Mouse (Mus musculus): Measurements from ENCODE around the gene Palm2. TPM values are rescaled to one million over a fixed set of nuclear protein-coding genes. Genes with fewer than 3 reads are reported as not detected.

Palm2 gene
- polyA plus RNA-seq, 1 experiment from 2014 or later: 2.7 TPM

DNA sequence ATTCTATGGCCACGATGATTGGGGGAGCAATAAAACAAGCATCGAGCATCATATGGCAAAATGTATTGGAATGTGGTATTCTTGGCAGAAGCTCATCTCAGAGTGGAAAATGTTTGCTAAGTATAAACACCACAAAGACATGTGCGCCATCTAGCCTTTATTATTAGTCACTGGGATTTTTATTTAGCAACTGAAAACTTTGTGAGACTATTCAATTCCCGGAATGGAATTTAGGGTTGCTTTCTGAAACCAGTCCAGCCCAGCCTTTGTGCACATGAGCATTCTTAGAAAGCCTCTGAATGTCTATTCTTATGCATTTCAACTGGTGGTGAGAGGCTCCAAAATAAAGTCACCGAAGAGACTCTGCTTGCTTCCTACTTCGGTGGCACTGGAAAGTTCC lies 55.8 kb downstream of the Palm2 start:
- H3K36me3 ChIP-seq (ENCODE audit: control insufficient read depth, insufficient read depth, low read length): no peaks in the 10 kb centered on the region
- H3K27me3 ChIP-seq (replicated peaks; ENCODE audit: control insufficient read depth, insufficient read depth, low read length): no peaks in the 10 kb centered on the region
- WGBS: 61% methylated on average over 6 of the region's 6 CpGs
- H3K27ac ChIP-seq (ENCODE audit: low read length): peak overlapping the region; percentile 34; the same call in 1 of the 2 replicates
- no peak overlapping the region for H3K4me2 ChIP-seq (ENCODE audit: low read depth, low read length)
- ATAC-seq: no peak
- no peaks in the 10 kb centered on the region for H3K9me3 ChIP-seq (ENCODE audit: control insufficient read depth, low read length)
- H3K9ac ChIP-seq (ENCODE audit: low read depth, low read length): no peak overlapping the region
- H3K4me1 ChIP-seq (ENCODE audit: control insufficient read depth, insufficient read depth, low read length): 0 out of 2 replicates have a peak, but pooled peaks cover 2% of the 10 kb centered on the region
- H3K4me3 ChIP-seq (ENCODE audit: low read length): no peak overlapping the region

DNA sequence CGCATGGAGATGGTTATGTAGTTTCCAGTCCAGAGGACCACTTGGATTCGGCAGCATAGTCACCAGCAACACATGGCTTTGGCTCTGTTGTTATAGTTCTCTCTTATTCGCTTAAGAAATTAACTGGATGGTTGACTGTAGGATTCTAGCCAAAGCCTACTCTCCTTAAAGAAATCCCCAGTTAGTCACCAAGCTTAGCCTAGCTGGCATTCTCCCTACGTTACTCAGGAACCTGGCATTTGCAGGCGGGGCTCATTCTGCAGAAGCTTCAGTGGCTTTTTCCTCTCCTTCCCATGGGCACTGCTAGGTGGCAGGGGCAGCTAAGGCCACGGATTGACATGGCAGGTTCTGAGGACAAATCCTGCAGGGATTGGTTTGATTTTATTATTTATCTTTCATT lies 70.7 kb downstream of the Palm2 start:
- WGBS: 85% methylated on average over 6 of the region's 6 CpGs
- Histone ChIP-seq H3K36me3 (ENCODE audit: control insufficient read depth, insufficient read depth, low read length) (no peaks in the 10 kb centered on the region), H3K4me3 (ENCODE audit: low read length) (no peak overlapping the region), H3K9ac (ENCODE audit: low read depth, low read length) (no peak overlapping the region), H3K27me3 (replicated peaks; ENCODE audit: control insufficient read depth, insufficient read depth, low read length) (no peaks in the 10 kb centered on the region), H3K4me1 (ENCODE audit: control insufficient read depth, insufficient read depth, low read length) (no peaks in the 10 kb centered on the region), H3K27ac (ENCODE audit: low read length) (no peak overlapping the region), H3K4me2 (ENCODE audit: low read depth, low read length) (no peak overlapping the region), H3K9me3 (ENCODE audit: control insufficient read depth, low read length) (no peaks in the 10 kb centered on the region)
- no peak for ATAC-seq

DNA sequence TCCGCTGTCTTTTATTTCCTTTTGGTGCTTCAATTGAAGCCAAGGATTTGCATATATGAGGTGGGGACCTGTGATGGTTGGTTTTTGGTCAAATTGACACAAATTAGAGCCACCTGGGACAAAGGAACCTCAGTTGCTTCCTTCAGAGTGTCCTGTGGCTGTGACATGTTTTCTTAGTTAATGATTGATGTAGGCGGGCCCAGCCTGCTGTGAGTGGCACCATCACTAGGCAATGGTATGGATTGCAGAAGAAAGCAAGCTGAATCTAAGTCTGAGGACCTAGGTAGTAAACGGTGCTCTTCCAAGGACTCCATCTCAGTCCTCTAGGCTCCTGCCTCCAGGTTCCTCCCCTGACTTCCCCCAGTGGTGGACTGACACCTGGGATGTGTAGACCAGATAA lies 76.5 kb downstream of the Palm2 start:
- H3K9ac ChIP-seq (ENCODE audit: low read depth, low read length): no peak overlapping the region
- WGBS: 51% methylated on average over 2 of the region's 3 CpGs
- ATAC-seq: peak; percentile 68; the same call in 1 of the 2 replicates
- no peaks in the 10 kb centered on the region for H3K27me3 ChIP-seq (replicated peaks; ENCODE audit: control insufficient read depth, insufficient read depth, low read length)
- H3K4me3 ChIP-seq (ENCODE audit: low read length): no peak overlapping the region
- no peaks in the 10 kb centered on the region for H3K4me1 ChIP-seq (ENCODE audit: control insufficient read depth, insufficient read depth, low read length)
- H3K9me3 ChIP-seq (ENCODE audit: control insufficient read depth, low read length): no peaks in the 10 kb centered on the region
- no peak overlapping the region for H3K27ac ChIP-seq (ENCODE audit: low read length)
- H3K36me3 ChIP-seq (ENCODE audit: control insufficient read depth, insufficient read depth, low read length): no peaks in the 10 kb centered on the region
- H3K4me2 ChIP-seq (ENCODE audit: low read depth, low read length): no peak overlapping the region

DNA sequence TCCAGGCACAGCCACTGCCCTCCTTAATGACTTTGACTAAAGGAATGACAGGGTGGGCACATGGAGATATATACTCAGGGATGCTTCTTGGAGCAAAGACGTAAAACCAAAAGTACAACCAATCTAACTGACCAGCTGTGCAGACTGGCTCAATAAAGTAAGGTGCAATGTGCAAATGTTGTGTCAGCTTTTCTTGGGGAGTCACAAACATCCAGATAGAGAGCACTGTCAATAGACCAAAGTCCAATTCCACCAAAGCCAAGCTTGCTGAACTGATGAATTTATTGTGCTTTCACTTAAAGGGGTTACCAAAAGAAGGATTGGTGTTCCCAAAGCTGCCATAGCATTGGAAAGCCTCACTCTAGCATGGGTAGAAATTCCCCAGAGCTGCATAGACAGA lies 77.7 kb downstream of the Palm2 start:
- Histone ChIP-seq H3K36me3 (ENCODE audit: control insufficient read depth, insufficient read depth, low read length) (no peaks in the 10 kb centered on the region), H3K9me3 (ENCODE audit: control insufficient read depth, low read length) (no peaks in the 10 kb centered on the region), H3K27ac (ENCODE audit: low read length) (no peak overlapping the region), H3K4me2 (ENCODE audit: low read depth, low read length) (no peak overlapping the region), H3K9ac (ENCODE audit: low read depth, low read length) (no peak overlapping the region), H3K27me3 (replicated peaks; ENCODE audit: control insufficient read depth, insufficient read depth, low read length) (no peaks in the 10 kb centered on the region), H3K4me1 (ENCODE audit: control insufficient read depth, insufficient read depth, low read length) (no peaks in the 10 kb centered on the region), H3K4me3 (ENCODE audit: low read length) (no peak overlapping the region)
- ATAC-seq: peak; percentile 75
- WGBS: 73% methylated on average over 1 of the region's 1 CpGs

DNA sequence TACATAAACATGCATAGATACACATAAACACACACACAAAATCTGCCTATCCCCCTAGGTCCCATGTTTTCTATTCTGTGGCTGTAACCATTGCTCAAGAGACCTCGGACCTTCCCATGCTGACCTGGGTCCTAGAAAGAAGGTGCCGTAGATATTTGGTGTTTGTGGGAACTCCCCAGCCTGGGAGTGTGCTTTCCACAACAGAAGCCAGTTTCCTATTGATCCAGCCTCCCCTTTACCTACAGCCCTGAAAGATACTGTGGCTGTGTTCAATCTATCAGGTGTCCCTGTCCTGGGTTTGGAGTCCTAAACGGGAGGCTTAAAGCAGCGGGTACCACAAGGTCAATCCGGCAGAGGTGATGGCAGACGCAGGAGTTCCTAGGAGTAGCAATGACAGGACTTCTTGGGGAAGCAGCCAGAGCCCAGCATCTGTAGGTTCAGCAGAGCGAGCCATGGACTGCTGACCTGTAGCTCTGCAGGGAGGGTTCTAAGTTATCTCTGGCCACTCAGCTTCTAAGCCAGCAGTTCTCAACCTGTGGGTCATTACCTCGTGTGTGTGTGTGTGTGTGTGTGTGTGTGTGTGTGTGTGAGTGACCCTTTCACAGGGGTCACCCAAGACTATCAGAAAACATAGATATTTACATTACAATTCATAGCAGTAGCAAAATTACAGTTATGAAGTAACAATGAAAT lies 79.3 kb downstream of the Palm2 start:
- H3K27ac ChIP-seq (ENCODE audit: low read length): no peak overlapping the region
- no peaks in the 10 kb centered on the region for H3K36me3 ChIP-seq (ENCODE audit: control insufficient read depth, insufficient read depth, low read length)
- no peak overlapping the region for H3K9ac ChIP-seq (ENCODE audit: low read depth, low read length)
- no peak for ATAC-seq
- no peaks in the 10 kb centered on the region for H3K4me1 ChIP-seq (ENCODE audit: control insufficient read depth, insufficient read depth, low read length)
- no peaks in the 10 kb centered on the region for H3K9me3 ChIP-seq (ENCODE audit: control insufficient read depth, low read length)
- 78% methylated on average over 8 of the region's 8 CpGs for WGBS
- no peak overlapping the region for H3K4me3 ChIP-seq (ENCODE audit: low read length)
- H3K27me3 ChIP-seq (replicated peaks; ENCODE audit: control insufficient read depth, insufficient read depth, low read length): no peaks in the 10 kb centered on the region
- H3K4me2 ChIP-seq (ENCODE audit: low read depth, low read length): no peak overlapping the region

DNA sequence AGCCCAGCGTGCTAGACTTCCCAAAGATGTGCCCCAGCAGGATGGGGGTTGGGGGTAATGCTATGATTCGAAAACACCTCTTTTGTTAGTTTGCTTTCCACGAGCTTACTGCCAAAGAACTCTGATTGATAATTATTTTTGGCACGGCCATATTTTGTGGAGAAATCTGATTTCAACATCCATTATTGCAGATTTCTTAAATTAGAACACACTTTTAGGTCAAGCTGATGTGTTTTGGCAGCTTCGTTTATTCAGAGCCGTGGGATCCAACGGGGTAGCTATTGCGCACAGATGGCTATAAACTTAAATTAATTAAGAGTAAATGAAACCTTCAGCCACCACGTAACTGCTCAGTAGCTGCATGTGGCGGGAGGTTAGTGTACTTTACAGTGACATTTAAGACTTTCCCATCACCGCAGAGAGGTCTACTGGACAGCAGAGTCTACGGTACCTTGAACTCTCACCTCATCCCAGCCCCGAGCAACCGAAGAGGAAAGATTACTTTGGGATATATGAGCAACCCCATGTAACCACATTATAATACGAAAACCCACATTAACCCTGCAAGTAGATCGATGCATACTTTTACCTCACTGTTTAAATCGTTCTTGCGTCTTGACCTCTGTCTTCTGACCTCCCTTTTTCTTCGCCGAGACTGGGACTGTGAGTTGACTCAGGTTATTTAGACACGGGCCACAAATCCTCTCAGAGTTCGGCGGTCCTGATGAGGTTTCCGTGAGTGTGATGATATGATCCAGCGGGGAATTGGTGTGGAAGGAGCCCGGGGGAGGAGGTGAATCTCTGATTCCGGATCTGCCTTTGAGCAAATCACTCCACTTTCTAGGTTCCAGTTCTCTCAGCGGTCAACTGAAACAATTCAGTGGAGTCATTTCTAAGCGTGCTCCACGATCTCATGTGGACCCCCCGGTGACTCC lies 80.2 kb downstream of the Palm2 start:
- WGBS: 84% methylated on average over 31 of the region's 31 CpGs
- H3K9me3 ChIP-seq (ENCODE audit: control insufficient read depth, low read length): no peaks in the 10 kb centered on the region
- no peak overlapping the region for H3K9ac ChIP-seq (ENCODE audit: low read depth, low read length)
- no peak overlapping the region for H3K4me3 ChIP-seq (ENCODE audit: low read length)
- no peak for ATAC-seq
- no peaks in the 10 kb centered on the region for H3K4me1 ChIP-seq (ENCODE audit: control insufficient read depth, insufficient read depth, low read length)
- no peak overlapping the region for H3K4me2 ChIP-seq (ENCODE audit: low read depth, low read length)
- H3K27ac ChIP-seq (ENCODE audit: low read length): no peak overlapping the region
- H3K27me3 ChIP-seq (replicated peaks; ENCODE audit: control insufficient read depth, insufficient read depth, low read length): no peaks in the 10 kb centered on the region
- no peaks in the 10 kb centered on the region for H3K36me3 ChIP-seq (ENCODE audit: control insufficient read depth, insufficient read depth, low read length)

DNA sequence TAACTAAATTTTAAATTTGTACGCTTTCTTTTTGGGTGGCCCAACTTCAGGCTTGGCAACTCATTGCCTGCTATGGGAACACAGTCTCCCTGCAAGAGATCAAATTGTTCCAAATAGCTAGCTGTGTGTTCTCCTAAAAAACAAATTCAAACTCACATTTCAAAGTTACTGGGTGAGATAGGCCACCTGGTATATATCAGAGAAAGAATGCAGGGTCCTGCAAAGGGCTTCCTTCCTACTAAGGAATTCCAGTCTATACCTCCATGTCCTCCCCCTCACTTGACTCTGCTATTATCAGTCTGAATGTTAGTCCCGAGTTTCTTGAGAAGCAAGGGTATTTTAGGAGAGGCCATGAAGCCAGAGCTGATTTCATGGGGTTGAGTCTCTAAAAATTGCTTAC lies 81.3 kb downstream of the Palm2 start:
- no peaks in the 10 kb centered on the region for H3K27me3 ChIP-seq (replicated peaks; ENCODE audit: control insufficient read depth, insufficient read depth, low read length)
- 49% methylated on average over 2 of the region's 2 CpGs for WGBS
- ATAC-seq: no peak

DNA sequence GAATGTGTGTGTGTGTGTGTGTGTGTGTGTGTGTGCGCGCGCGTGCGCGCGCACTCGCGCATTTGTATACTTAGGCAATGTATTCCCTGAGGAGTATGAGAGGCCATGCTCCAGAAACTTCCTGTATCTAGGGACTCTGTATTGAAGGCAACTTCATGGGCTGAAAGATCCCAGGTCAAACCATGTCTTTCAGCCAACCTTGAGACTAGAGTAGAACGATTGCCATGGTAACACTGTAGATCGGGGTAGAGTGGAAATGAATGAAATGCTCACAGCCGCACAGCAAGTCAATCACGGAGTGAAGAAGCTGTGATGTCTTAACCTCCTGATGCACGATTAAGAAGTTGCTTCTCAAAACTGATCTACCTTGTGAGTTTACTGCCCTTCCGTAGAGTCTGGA lies 89.4 kb downstream of the Palm2 start:
- no peak overlapping the region for H3K9ac ChIP-seq (ENCODE audit: low read depth, low read length)

More for the DNA sequence above, 81.3 kb downstream of the Palm2 start:
- Histone ChIP-seq H3K9ac (ENCODE audit: low read depth, low read length) (no peak overlapping the region), H3K4me2 (ENCODE audit: low read depth, low read length) (no peak overlapping the region), H3K27ac (ENCODE audit: low read length) (no peak overlapping the region), H3K4me3 (ENCODE audit: low read length) (no peak overlapping the region), H3K9me3 (ENCODE audit: control insufficient read depth, low read length) (no peaks in the 10 kb centered on the region), H3K36me3 (ENCODE audit: control insufficient read depth, insufficient read depth, low read length) (no peaks in the 10 kb centered on the region), H3K4me1 (ENCODE audit: control insufficient read depth, insufficient read depth, low read length) (no peaks in the 10 kb centered on the region)

DNA sequence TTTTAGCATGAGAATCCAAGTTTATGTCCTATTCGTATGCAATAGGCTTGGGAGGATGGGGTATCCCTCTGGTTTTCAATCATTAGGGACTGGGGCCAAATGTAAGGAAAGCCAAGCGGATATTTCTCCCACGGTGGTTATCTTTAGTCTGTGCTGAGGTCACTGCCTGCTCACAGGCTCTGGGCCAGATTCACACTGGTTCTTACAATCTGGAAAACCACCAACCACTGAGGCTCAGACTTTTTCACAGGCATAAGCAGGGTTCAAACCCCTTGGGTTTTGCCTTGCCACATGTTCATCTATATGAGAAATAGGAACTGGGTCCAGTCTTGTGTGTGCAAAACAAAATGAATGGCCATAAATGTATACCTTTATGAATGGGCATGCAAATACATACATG lies 90.4 kb downstream of the Palm2 start:
- 85% methylated on average over 3 of the region's 3 CpGs for WGBS
- H3K36me3 ChIP-seq (ENCODE audit: control insufficient read depth, insufficient read depth, low read length): no peaks in the 10 kb centered on the region
- no peak overlapping the region for H3K9ac ChIP-seq (ENCODE audit: low read depth, low read length)
- H3K9me3 ChIP-seq (ENCODE audit: control insufficient read depth, low read length): no peaks in the 10 kb centered on the region
- ATAC-seq: no peak
- no peaks in the 10 kb centered on the region for H3K27me3 ChIP-seq (replicated peaks; ENCODE audit: control insufficient read depth, insufficient read depth, low read length)
- H3K4me2 ChIP-seq (ENCODE audit: low read depth, low read length): no peak overlapping the region
- H3K4me3 ChIP-seq (ENCODE audit: low read length): no peak overlapping the region
- H3K27ac ChIP-seq (ENCODE audit: low read length): no peak overlapping the region
- no peaks in the 10 kb centered on the region for H3K4me1 ChIP-seq (ENCODE audit: control insufficient read depth, insufficient read depth, low read length)

More for the DNA sequence above, 89.4 kb downstream of the Palm2 start:
- no peaks in the 10 kb centered on the region for H3K9me3 ChIP-seq (ENCODE audit: control insufficient read depth, low read length)
- no peak overlapping the region for H3K4me2 ChIP-seq (ENCODE audit: low read depth, low read length)
- WGBS: 94% methylated on average over 15 of the region's 15 CpGs
- H3K4me3 ChIP-seq (ENCODE audit: low read length): no peak overlapping the region
- H3K4me1 ChIP-seq (ENCODE audit: control insufficient read depth, insufficient read depth, low read length): no peaks in the 10 kb centered on the region
- no peaks in the 10 kb centered on the region for H3K27me3 ChIP-seq (replicated peaks; ENCODE audit: control insufficient read depth, insufficient read depth, low read length)
- H3K27ac ChIP-seq (ENCODE audit: low read length): no peak overlapping the region
- no peaks in the 10 kb centered on the region for H3K36me3 ChIP-seq (ENCODE audit: control insufficient read depth, insufficient read depth, low read length)
- no peak for ATAC-seq

Data from intestine, embryonic 16.5 days (tissue).